Mouse (Mus musculus) megakaryocyte, embryonic 14.5 days (primary cell): ENCODE measurements at regions not wholly inside any gene's neighbourhood (a gene's known extent, or its start where the extent isn't known, plus 50 kb on each side); places are given as distances from the start of the nearest gene placed in this dataset.

Experiments
- FLI1 ChIP-seq: IDR thresholded peaks from 2 replicates; pipeline ENCODE4 v1.6.1; 2012; ENCODE audit warnings: low read length, inconsistent platforms, mixed read lengths
- GATA1 ChIP-seq: IDR thresholded peaks from 3 replicates; pipeline ENCODE4 v1.6.1; 2012; ENCODE audit warnings: mixed read lengths, low read length, inconsistent platforms, borderline replicate concordance

GRCm38 (mm10) chr5:35334416-35335059, 54.4 kb upstream of the Hmx1 start:
- TF ChIP-seq GATA1 (no peak), FLI1 (no peak)
